Mouse (Mus musculus) duodenum, adult 2 months (tissue): ENCODE data around the gene Il1rl2. TPM values are rescaled to one million over a fixed set of nuclear protein-coding genes. Genes with fewer than 3 reads are reported as not detected.

Source experiments
- polyA plus RNA-seq: library from polyadenylated mRNA; depleted of rRNA; stranded (reverse); fragments of >200 nt; gene quantifications from 2 replicates; pipeline ENCODE4 v1.2.3, GENCODE M21; 2012; ENCODE audit warnings: low replicate concordance; rRNA removed

The Il1rl2 gene
- 0.36 and 0.69 TPM in 2 replicates for polyA plus RNA-seq

DNA sequence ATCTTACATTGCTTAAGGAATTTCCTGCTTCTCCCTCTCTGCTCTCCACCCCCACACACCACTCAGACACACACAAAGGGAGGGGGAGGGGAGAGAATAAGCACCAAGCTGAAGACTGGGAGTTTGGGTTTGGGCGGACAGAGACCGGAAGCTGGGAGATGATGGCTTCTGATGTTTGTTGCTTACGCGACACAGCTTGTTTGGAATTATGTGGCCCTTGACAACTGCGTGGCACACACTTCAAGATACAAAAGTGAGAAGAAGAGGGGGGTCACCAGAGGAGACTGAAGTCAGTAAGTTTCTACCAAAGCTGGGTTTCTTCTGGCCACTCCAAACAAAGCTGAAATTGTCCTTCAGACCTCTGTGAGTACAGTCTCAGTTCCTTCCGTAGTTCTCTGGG lies at the start of gene Il1rl2:
TSS of gene Il1rl2 (plus strand) at position 154 of the 400 bp plus-strand sequence.

Other genes starting within 250 kb of the Il1rl2 start
- gene Il1r1, start 99.5 kb upstream of the Il1rl2 start, polyA plus RNA-seq = 1.5 and 1.7 TPM in 2 replicates
- gene Il1rl1, start 105.0 kb downstream of the Il1rl2 start, polyA plus RNA-seq = 1.1 and 1.5 TPM in 2 replicates
- 0.17 and 0.35 TPM in 2 replicates for gene Il18r1, start 140.9 kb downstream of the Il1rl2 start, polyA plus RNA-seq
- gene Il18rap, start 190.8 kb downstream of the Il1rl2 start, polyA plus RNA-seq = 0.05 and 0.08 TPM in 2 replicates